28 mouse cellular contexts compared by ENCODE assay signal in genomic region chr6:51438826-51439330, GRCm38 (mm10). TPM values are rescaled to one million over a fixed set of nuclear protein-coding genes. Genes with fewer than 3 reads are reported as not detected.
DNase-seq lines count a peak whose midpoint lies in the region; ATAC-seq and TF ChIP-seq lines count a peak whose summit lies in the region.
"Had no signal": no experiment of that assay in that cellular context is flagged by ENCODE, and none has a peak within 500 bp of the region (broad histone marks: within the 10 kb centered on the region; RNA-seq: fewer than 3 reads in every experiment).

No protein-coding gene starts in this region.

- H3K4me1 ChIP-seq in heart, embryonic 10.5 days, result peaks cover 43% of the 10 kb centered on the region
- H3K4me1 ChIP-seq in heart, embryonic 15.5 days (replicated peaks), result peaks cover 32% of the 10 kb centered on the region
- H3K4me1 ChIP-seq in heart, postnatal 0 days (ENCODE audit: control insufficient read depth, insufficient read depth), result peaks cover 17% of the 10 kb centered on the region
- H3K4me1 ChIP-seq: liver, embryonic 13.5 days; stomach, embryonic 15.5 days had no signal

- H3K4me2 ChIP-seq in heart, embryonic 15.5 days, result no peak overlapping the region
- no peak overlapping the region for H3K4me2 ChIP-seq in heart, postnatal 0 days (ENCODE audit: low read depth, low read length)
- H3K4me2 ChIP-seq: embryonic facial prominence, embryonic 13.5 days; limb, embryonic 15.5 days; liver, embryonic 13.5 days; midbrain, embryonic 13.5 days; stomach, embryonic 15.5 days had no signal

- no peak overlapping the region for H3K9ac ChIP-seq in heart, embryonic 15.5 days
- no peak overlapping the region for H3K9ac ChIP-seq in heart, postnatal 0 days (replicated peaks; ENCODE audit: low read depth, low read length)
- H3K9ac ChIP-seq: embryonic facial prominence, embryonic 13.5 days; limb, embryonic 15.5 days; liver, embryonic 13.5 days; midbrain, embryonic 13.5 days; stomach, embryonic 15.5 days had no signal

- WGBS in heart, embryonic 10.5 days, result 81% methylated on average over 9 of the region's 9 CpGs
- WGBS in heart, embryonic 15.5 days, result 80% methylated on average over 9 of the region's 9 CpGs
- 67% methylated on average over 9 of the region's 9 CpGs for WGBS in heart, postnatal 0 days

- TF ChIP-seq CTCF in heart, postnatal 0 days (IDR thresholded peaks at IDR 0.05; ENCODE audit: low read depth), result no peak

- no peaks in the 10 kb centered on the region for H3K9me3 ChIP-seq in heart, embryonic 10.5 days
- H3K9me3 ChIP-seq in heart, embryonic 15.5 days (replicated peaks), result no peaks in the 10 kb centered on the region
- H3K9me3 ChIP-seq in heart, postnatal 0 days (replicated peaks; ENCODE audit: control insufficient read depth, low read length), result no peaks in the 10 kb centered on the region
- H3K9me3 ChIP-seq: embryonic facial prominence, embryonic 13.5 days; forebrain, embryonic 10.5 days; limb, embryonic 10.5 days; limb, embryonic 15.5 days; liver, embryonic 13.5 days; midbrain, embryonic 13.5 days; stomach, embryonic 15.5 days had no signal

- peaks cover 25% of the 10 kb centered on the region for H3K27me3 ChIP-seq in heart, embryonic 10.5 days (ENCODE audit: insufficient read depth, poor library complexity, severe bottlenecking)
- peaks cover 2% of the 10 kb centered on the region; the same call in 1 of the 2 replicates for H3K27me3 ChIP-seq in heart, embryonic 15.5 days
- 0 out of 2 replicates have a peak, but pooled peaks cover 3% of the 10 kb centered on the region for H3K27me3 ChIP-seq in heart, postnatal 0 days (ENCODE audit: control insufficient read depth, insufficient read depth, low read length)

- DNase-seq in heart, embryonic 10.5 days (ENCODE audit: low spot score), result peak; percentile 52
- DNase-seq in heart, adult 9 months (ENCODE audit: low spot score in 2 of 2), result no peak
- DNase-seq in heart, postnatal 14 days, result no peak
- DNase-seq in brain, adult 2 months (ENCODE audit: low read depth, low spot score), result peak; percentile 37
- no peak for DNase-seq in heart, postnatal 0 days (ENCODE audit: low spot score)
- DNase-seq: adrenal gland, adult 8-10 months; B cell, adult 2 months; cerebellum, adult 8-10 months; gastrocnemius, postnatal 14 days; kidney, adult 8-10 months; kidney, postnatal 4 days; liver, embryonic 13.5 days; lung, adult 18-20 months; lung, postnatal 4 days; right cerebral cortex, postnatal 25 days had no signal

- no peak for ATAC-seq in heart, embryonic 15.5 days (replicated peaks; ENCODE audit: insufficient number of reproducible peaks, insufficient read depth, low FRiP score, low read depth)
- ATAC-seq in heart, postnatal 0 days (ENCODE audit: insufficient read depth, low read depth), result no peak
- ATAC-seq: forebrain, embryonic 16.5 days; intestine, embryonic 16.5 days; lung, postnatal 0 days; midbrain, embryonic 13.5 days had no signal

- no peaks in the 10 kb centered on the region for H3K36me3 ChIP-seq in heart, embryonic 10.5 days
- no peaks in the 10 kb centered on the region for H3K36me3 ChIP-seq in heart, embryonic 15.5 days
- no peaks in the 10 kb centered on the region for H3K36me3 ChIP-seq in heart, postnatal 0 days (replicated peaks; ENCODE audit: control insufficient read depth, insufficient read depth, low read length)
- H3K36me3 ChIP-seq: embryonic facial prominence, embryonic 13.5 days; forebrain, embryonic 10.5 days; limb, embryonic 10.5 days; limb, embryonic 15.5 days; liver, embryonic 13.5 days; midbrain, embryonic 13.5 days; stomach, embryonic 15.5 days had no signal

- no peak for TF ChIP-seq EP300 in heart, postnatal 0 days (IDR thresholded peaks at IDR 0.05; ENCODE audit: low read depth)

- intact Hi-C loops in heart, postnatal 14 days (cut with DNase I), result no loop called here

- H3K27ac ChIP-seq in heart, embryonic 10.5 days, result peak overlapping the region; percentile 11; the same call in 1 of the 2 replicates
- peak overlapping the region; percentile 85 for H3K27ac ChIP-seq in heart, embryonic 15.5 days
- peak overlapping the region; percentile 81; the same call in 1 of the 2 replicates for H3K27ac ChIP-seq in heart, postnatal 0 days (ENCODE audit: low read depth)
- H3K27ac ChIP-seq: embryonic facial prominence, embryonic 13.5 days; forebrain, embryonic 10.5 days; kidney, postnatal 0 days; limb, embryonic 10.5 days; limb, embryonic 15.5 days; liver, embryonic 13.5 days; midbrain, embryonic 13.5 days; stomach, embryonic 15.5 days had no signal

- H3K4me3 ChIP-seq in heart, embryonic 10.5 days, result no peak overlapping the region
- no peak overlapping the region for H3K4me3 ChIP-seq in heart, embryonic 15.5 days
- H3K4me3 ChIP-seq in heart, postnatal 0 days (ENCODE audit: low read depth, low read length), result no peak overlapping the region
- H3K4me3 ChIP-seq: embryonic facial prominence, embryonic 13.5 days; forebrain, embryonic 10.5 days; limb, embryonic 10.5 days; limb, embryonic 15.5 days; liver, embryonic 13.5 days; midbrain, embryonic 13.5 days; stomach, embryonic 15.5 days had no signal

RNA-seq across cellular contexts. Expression of gene Nfe2l3, which starts 6.4 kb away (rescaled TPM):
- 2.0 and 2.9 TPM in 2 replicates for polyA plus RNA-seq in heart, embryonic 10.5 days (2016; fragmentation: Nextera tagmentation; extraction: Ambion mirVana)
- polyA plus RNA-seq in heart, embryonic 15.5 days (2015; fragmentation: Nextera tagmentation; extraction: Ambion mirVana), result 1.9 and 3.3 TPM in 2 replicates
- 1 to 10 TPM in 1 of 2 experiments, under 1 TPM in 1; 0.56 to 1.0 TPM for total RNA-seq in heart, postnatal 14 days (2021)
- total RNA-seq in heart, postnatal 0 days (2014; rRNA removed; ENCODE audit: low replicate concordance), result 2.7 and 5.0 TPM in 2 replicates
- polyA plus RNA-seq in heart, postnatal 0 days (2015; fragmentation: Nextera tagmentation; extraction: Ambion mirVana), result 1.2 and 1.3 TPM in 2 replicates
- total RNA-seq: adrenal gland, adult 8-10 months; granulocyte monocyte progenitor cell, adult 5-6 weeks; megakaryocyte-erythroid progenitor cell, adult 5-6 weeks had no signal

RNA-seq across cellular contexts. Expression of gene Hnrnpa2b1, which starts 30.8 kb away (rescaled TPM):
- 1,335 and 1,445 TPM in 2 replicates for polyA plus RNA-seq in heart, embryonic 10.5 days (2016; fragmentation: Nextera tagmentation; extraction: Ambion mirVana)
- polyA plus RNA-seq in heart, embryonic 15.5 days (2015; fragmentation: Nextera tagmentation; extraction: Ambion mirVana), result 1,124 and 1,142 TPM in 2 replicates
- 100 to 1,000 TPM; 433 to 481 TPM for total RNA-seq in heart, postnatal 14 days (2021)
- total RNA-seq in heart, postnatal 0 days (2014; rRNA removed; ENCODE audit: low replicate concordance), result 145 and 171 TPM in 2 replicates
- 718 and 775 TPM in 2 replicates for polyA plus RNA-seq in heart, postnatal 0 days (2015; fragmentation: Nextera tagmentation; extraction: Ambion mirVana)

RNA-seq across cellular contexts. Expression of gene Cbx3, which starts 31.3 kb away (rescaled TPM):
- polyA plus RNA-seq in heart, embryonic 10.5 days (2016; fragmentation: Nextera tagmentation; extraction: Ambion mirVana), result 382 and 501 TPM in 2 replicates
- 266 and 311 TPM in 2 replicates for polyA plus RNA-seq in heart, embryonic 15.5 days (2015; fragmentation: Nextera tagmentation; extraction: Ambion mirVana)
- total RNA-seq in heart, postnatal 14 days (2021), result 10 to 100 TPM; 77.3 to 81.0 TPM
- 66.0 and 94.1 TPM in 2 replicates for total RNA-seq in heart, postnatal 0 days (2014; rRNA removed; ENCODE audit: low replicate concordance)
- polyA plus RNA-seq in heart, postnatal 0 days (2015; fragmentation: Nextera tagmentation; extraction: Ambion mirVana), result 270 and 295 TPM in 2 replicates

Comparison
In these comparisons a context has a peak if more than half of its experiments do, and no peak if none do; other contexts are left out.
1. DNase-seq: peak in heart, embryonic 10.5 days (single experiment) and brain, adult 2 months (single experiment); none in heart, adult 9 months (0 of 2), heart, postnatal 14 days (0 of 2) and heart, postnatal 0 days (single experiment).
2. H3K27ac ChIP-seq: peak in every context shown above with its lines; median percentile 85 in heart, embryonic 15.5 days; 81 in heart, postnatal 0 days; 11 in heart, embryonic 10.5 days.